Mouse (Mus musculus) midbrain, postnatal 0 days (tissue): Measurements from ENCODE around the gene Olfr1497. TPM values are rescaled to one million over a fixed set of nuclear protein-coding genes. Genes with fewer than 3 reads are reported as not detected.
"Not testable (repeated sequence)": the region's sequence is repeated elsewhere in the genome, so short reads cannot be mapped to it uniquely, and the experiment has no call there.

Experiments
- ATAC-seq: fragments of 200-750 bp; cut with Nextera tagmentation; 2 replicates; pipeline ENCODE4 v1.8.0; 2017; ENCODE audit warnings: moderate number of reproducible peaks, mild to moderate bottlenecking, moderate TSS enrichment, moderate library complexity; ENCODE audit not compliant: low FRiP score
- DNase-seq: peaks from one replicate; pipeline ENCODE4 v3.0.0-alpha.2; 2015; ENCODE audit warnings: low spot score
- H3K27ac ChIP-seq: fragments of 300-500 bp; sonication (generic); 2 replicates; pipeline ENCODE4 v1.5.1; 2014; ENCODE audit warnings: low read depth, mild to moderate bottlenecking, low read length, mixed read lengths
- H3K27me3 ChIP-seq: fragments of 300-500 bp; sonication (generic); 2 replicates; pipeline ENCODE4 v1.6.1; 2014; ENCODE audit warnings: low read length, control low read depth, mixed read lengths; ENCODE audit not compliant: insufficient read depth
- H3K36me3 ChIP-seq: fragments of 300-500 bp; sonication (generic); 2 replicates; pipeline ENCODE4 v1.6.1; 2014; ENCODE audit warnings: low read length, control low read depth, mixed read lengths; ENCODE audit not compliant: insufficient read depth
- H3K4me1 ChIP-seq: fragments of 300-500 bp; sonication (generic); 2 replicates; pipeline ENCODE4 v1.6.1; 2014; ENCODE audit warnings: mild to moderate bottlenecking, control low read depth, antibody characterized with exemption, low read length, mixed read lengths; ENCODE audit not compliant: insufficient read depth
- H3K4me2 ChIP-seq: fragments of 300-500 bp; sonication (generic); 2 replicates; pipeline ENCODE4 v1.6.1; 2014; ENCODE audit warnings: low read depth, mild to moderate bottlenecking, low read length, mixed read lengths; ENCODE audit not compliant: poor library complexity, severe bottlenecking
- H3K4me3 ChIP-seq: fragments of 300-500 bp; sonication (generic); 2 replicates; pipeline ENCODE4 v1.5.1; 2014; ENCODE audit warnings: low read depth, mild to moderate bottlenecking, low read length, moderate library complexity
- H3K9ac ChIP-seq: fragments of 300-500 bp; sonication (generic); replicated peaks from 2 replicates; pipeline ENCODE4 v1.6.1; 2014; ENCODE audit warnings: mild to moderate bottlenecking, low read length, moderate library complexity, mixed read lengths; ENCODE audit not compliant: poor library complexity, severe bottlenecking
- H3K9me3 ChIP-seq: fragments of 300-500 bp; sonication (generic); 2 replicates; pipeline ENCODE4 v1.6.1; 2016; ENCODE audit warnings: low read length, control low read depth
- CTCF ChIP-seq: IDR thresholded peaks from 2 replicates; pipeline ENCODE4 v1.5.1; 2016; ENCODE audit warnings: antibody characterized with exemption, mild to moderate bottlenecking
- WGBS: fragments of 180-500 bp; shearing (Covaris S2); extraction: QIAGEN DNeasy Blood & Tissue Kit; methylation state at CpG from one replicate; pipeline ENCODE4 v1.1.7; 2014; 5-methylcytosine and 5-hydroxymethylcytosine counted together
- polyA plus RNA-seq: library from polyadenylated mRNA; unstranded; fragments of >200 nt; fragmentation: Nextera tagmentation; extraction: Ambion mirVana; gene quantifications from 2 replicates; pipeline ENCODE4 v1.2.1, GENCODE M21; 2015
- total RNA-seq: library from RNA; depleted of rRNA; stranded (reverse); fragments of >200 nt; gene quantifications from 2 replicates; pipeline ENCODE4 v1.2.3, GENCODE M21; 2014; rRNA removed

The Olfr1497 gene
- total and polyA plus RNA-seq, 2 experiments from 2014 or later: not detected

DNA sequence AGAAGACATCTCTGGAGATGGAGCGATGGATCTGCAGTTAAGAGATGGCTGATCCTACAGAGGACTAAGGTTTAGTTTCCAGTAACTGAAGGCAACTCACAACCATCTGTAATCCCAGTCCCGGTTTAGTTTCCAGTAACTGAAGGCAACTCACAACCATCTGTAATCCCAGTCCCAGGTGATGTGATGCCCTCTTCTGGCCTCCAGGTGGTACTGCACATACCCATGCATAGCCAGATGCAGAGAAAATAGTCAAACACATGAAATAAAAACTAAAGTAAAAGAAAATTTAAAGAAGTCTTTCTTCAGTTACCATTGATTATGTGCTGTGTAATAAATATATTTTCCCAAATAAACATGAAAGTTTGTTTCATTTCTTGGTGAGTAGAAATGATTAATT is 14.8 kb upstream of the Olfr1497 start:
- no peak for ATAC-seq
- Histone ChIP-seq H3K9me3 (no peaks in the 10 kb centered on the region), H3K4me3 (no peak overlapping the region), H3K4me2 (no peak overlapping the region), H3K4me1 (no peaks in the 10 kb centered on the region), H3K9ac (no peak overlapping the region), H3K27ac (no peak overlapping the region), H3K36me3 (no peaks in the 10 kb centered on the region), H3K27me3 (no peaks in the 10 kb centered on the region)
- 65% methylated on average over 2 of the region's 2 CpGs for WGBS
- TF ChIP-seq CTCF: no peak
- no peak for DNase-seq

DNA sequence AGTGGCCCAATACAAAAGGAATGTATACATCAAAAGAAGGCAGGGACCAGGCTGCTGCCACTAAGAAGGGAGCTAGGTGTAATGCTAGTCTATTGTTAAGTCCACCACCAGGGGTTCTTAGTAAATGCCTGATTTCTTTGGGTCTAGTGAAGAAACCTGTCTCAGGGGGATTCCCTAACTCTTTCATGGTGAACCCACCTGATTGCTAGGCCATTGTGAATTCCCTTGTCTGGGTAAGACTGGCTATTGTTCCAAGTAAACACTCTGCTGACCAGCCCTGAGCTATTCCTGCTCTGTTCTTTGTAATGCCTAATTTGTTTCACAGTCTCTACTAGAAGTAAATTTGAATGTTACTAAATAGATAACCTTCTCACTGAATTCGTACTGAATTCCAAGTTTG is 7.5 kb upstream of the Olfr1497 start:
- not testable (repeated sequence) for ATAC-seq, H3K4me2 ChIP-seq, DNase-seq

DNA sequence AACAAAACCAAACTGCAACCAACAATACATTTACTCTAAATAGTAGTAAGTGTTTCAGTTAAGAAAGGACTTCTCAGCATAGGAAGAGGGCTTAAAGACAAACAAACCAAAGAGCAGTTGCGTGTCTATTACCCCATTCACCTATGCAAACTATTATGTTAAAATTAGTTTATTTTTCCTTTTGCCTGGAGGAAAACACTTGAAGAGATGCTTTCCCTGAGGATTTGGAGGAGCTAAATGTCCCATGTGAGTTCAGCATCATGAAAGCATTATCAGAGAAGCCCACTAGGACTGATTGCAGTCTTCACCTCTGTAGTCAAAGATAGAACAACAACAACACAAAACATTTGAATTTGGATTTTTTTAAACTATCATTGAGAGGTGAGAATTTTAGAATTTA is 20.4 kb downstream of the Olfr1497 start, which contains the start of gene Olfr1496:
Gene Olfr1496 (plus strand): TSS at position 301 of the 400 bp plus-strand sequence.
- TF ChIP-seq CTCF: no peak
- Histone ChIP-seq H3K27ac (no peak within 1 kb of the TSS), H3K4me3 (no peak within 1 kb of the TSS), H3K9ac (no peak within 1 kb of the TSS), H3K36me3 (no peaks in the 10 kb centered on the region), H3K27me3 (no peaks in the 10 kb centered on the region), H3K4me2 (no peak within 1 kb of the TSS), H3K9me3 (no peaks in the 10 kb centered on the region), H3K4me1 (no peaks in the 10 kb centered on the region)
- DNase-seq (no peak), ATAC-seq (no peak)
- WGBS: 95% methylated on average over 1 of the region's 1 CpGs

More for the DNA sequence above, 7.5 kb upstream of the Olfr1497 start:
- H3K36me3 ChIP-seq, H3K4me3 ChIP-seq, H3K27me3 ChIP-seq, H3K27ac ChIP-seq, H3K9me3 ChIP-seq, H3K4me1 ChIP-seq, H3K9ac ChIP-seq: not testable (repeated sequence)
- WGBS: 67% methylated on average over 1 of the region's 1 CpGs

DNA sequence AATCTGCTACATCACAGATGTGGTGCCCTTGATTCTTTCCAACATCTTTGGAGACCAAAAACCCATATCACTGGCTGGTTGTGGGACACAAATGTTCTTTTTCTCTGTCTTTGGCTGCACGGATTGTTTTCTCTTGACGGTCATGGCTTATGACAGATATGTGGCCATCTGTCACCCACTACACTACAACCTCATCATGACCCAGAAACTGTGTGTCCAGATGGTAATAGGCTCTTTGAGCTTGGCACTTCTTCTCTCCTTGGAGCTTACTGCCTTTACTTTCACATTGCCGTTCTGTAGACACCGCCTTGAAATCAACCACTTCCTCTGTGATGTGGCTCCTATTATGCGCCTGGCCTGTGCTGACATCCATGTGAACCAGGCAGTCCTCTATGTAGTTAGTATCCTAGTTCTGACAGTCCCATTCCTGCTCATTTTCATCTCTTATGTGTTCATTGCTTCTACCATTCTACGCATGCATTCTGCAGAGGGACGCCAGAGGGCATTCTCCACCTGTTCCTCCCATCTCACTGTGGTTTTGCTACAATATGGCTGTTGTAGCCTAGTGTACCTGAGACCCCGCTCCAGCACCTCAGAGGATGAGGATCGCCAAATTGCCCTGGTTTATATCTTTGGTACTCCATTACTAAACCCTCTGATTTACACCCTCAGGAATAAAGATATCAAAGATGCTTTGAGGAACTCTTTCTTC is 29.3 kb downstream of the Olfr1497 start:
- Histone ChIP-seq H3K27me3 (no peaks in the 10 kb centered on the region), H3K4me3 (no peak overlapping the region), H3K36me3 (no peaks in the 10 kb centered on the region), H3K4me2 (no peak overlapping the region), H3K4me1 (no peaks in the 10 kb centered on the region), H3K9me3 (no peaks in the 10 kb centered on the region), H3K9ac (no peak overlapping the region), H3K27ac (no peak overlapping the region)
- WGBS: 90% methylated on average over 9 of the region's 9 CpGs
- TF ChIP-seq CTCF: no peak
- ATAC-seq (no peak), DNase-seq (no peak)

- no peak for TF ChIP-seq CTCF
- ATAC-seq (no peak), DNase-seq (no peak)
- no peaks in the 10 kb centered on the region for H3K9me3 ChIP-seq
- WGBS: 88% methylated on average over 3 of the region's 3 CpGs
- no peaks in the 10 kb centered on the region for H3K27me3 ChIP-seq
- no peaks in the 10 kb centered on the region for H3K36me3 ChIP-seq
- no peak within 1 kb of the TSS for H3K9ac ChIP-seq
- H3K4me1 ChIP-seq: no peaks in the 10 kb centered on the region
- no peak within 1 kb of the TSS for H3K27ac ChIP-seq
- no peak within 1 kb of the TSS for H3K4me2 ChIP-seq
- no peak within 1 kb of the TSS for H3K4me3 ChIP-seq
Measured at GRCm38 (mm10) chr19:13764306-13764705, 33.7 kb downstream of the Olfr1497 start, which contains the start of gene Olfr1495. TSS of gene Olfr1495 (plus strand) at chr19:13764606.

DNA sequence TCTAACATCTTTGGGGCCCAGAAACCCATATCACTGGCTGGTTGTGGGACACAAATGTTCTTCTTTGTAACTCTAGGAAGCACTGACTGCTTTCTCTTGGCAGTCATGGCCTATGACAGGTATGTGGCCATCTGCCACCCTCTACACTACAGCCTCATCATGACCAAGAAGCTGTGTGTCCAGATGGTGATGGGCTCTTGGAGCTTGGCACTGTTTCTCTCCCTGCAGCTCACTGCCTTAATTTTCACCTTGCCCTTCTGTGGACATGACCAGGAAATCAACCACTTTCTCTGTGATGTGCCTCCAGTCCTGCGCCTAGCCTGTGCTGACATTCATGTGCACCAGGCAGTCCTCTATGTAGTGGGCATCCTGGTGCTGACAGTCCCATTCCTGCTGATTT is 48.6 kb downstream of the Olfr1497 start:
- Histone ChIP-seq H3K4me2 (no peak overlapping the region), H3K4me1 (no peaks in the 10 kb centered on the region), H3K27ac (no peak overlapping the region), H3K9ac (no peak overlapping the region), H3K4me3 (no peak overlapping the region), H3K36me3 (no peaks in the 10 kb centered on the region), H3K9me3 (no peaks in the 10 kb centered on the region), H3K27me3 (no peaks in the 10 kb centered on the region)
- no peak for TF ChIP-seq CTCF
- DNase-seq: peak; percentile 2
- ATAC-seq: no peak
- WGBS: 93% methylated on average over 1 of the region's 1 CpGs

Other genes with a start within 250 kb of the Olfr1497 start
- gene Olfr1484, start 214.7 kb downstream of the Olfr1497 start, total RNA-seq: not detected in 2 replicates
- not detected in 2 replicates for gene Olfr1484, start 214.7 kb downstream of the Olfr1497 start, polyA plus RNA-seq
- not detected in 2 replicates for gene Olfr1487, start 180.8 kb downstream of the Olfr1497 start, total RNA-seq
- not detected in 2 replicates for gene Olfr1487, start 180.8 kb downstream of the Olfr1497 start, polyA plus RNA-seq
- not detected in 2 replicates for gene Olfr1489, start 166.6 kb downstream of the Olfr1497 start, total RNA-seq
- not detected in 2 replicates for gene Olfr1489, start 166.6 kb downstream of the Olfr1497 start, polyA plus RNA-seq
- not detected in 2 replicates for gene Olfr1490, start 147.1 kb downstream of the Olfr1497 start, total RNA-seq
- gene Olfr1490, start 147.1 kb downstream of the Olfr1497 start, polyA plus RNA-seq: not detected in 2 replicates
- not detected in 2 replicates for gene Olfr1491, start 100.9 kb downstream of the Olfr1497 start, total RNA-seq
- gene Olfr1491, start 100.9 kb downstream of the Olfr1497 start, polyA plus RNA-seq: not detected in 2 replicates
- not detected in 2 replicates for gene Olfr1493-ps1, start 74.9 kb downstream of the Olfr1497 start, total RNA-seq
- gene Olfr1493-ps1, start 74.9 kb downstream of the Olfr1497 start, polyA plus RNA-seq: not detected in 2 replicates
- gene Olfr1494, start 58.5 kb downstream of the Olfr1497 start, total RNA-seq: not detected in 2 replicates
- gene Olfr1494, start 58.5 kb downstream of the Olfr1497 start, polyA plus RNA-seq: not detected in 2 replicates
- not detected in 2 replicates for gene Olfr1495, start 33.6 kb downstream of the Olfr1497 start, total RNA-seq
- not detected in 2 replicates for gene Olfr1495, start 33.6 kb downstream of the Olfr1497 start, polyA plus RNA-seq
- gene Olfr1496, start 20.3 kb downstream of the Olfr1497 start, total RNA-seq: not detected in 2 replicates
- not detected in 2 replicates for gene Olfr1496, start 20.3 kb downstream of the Olfr1497 start, polyA plus RNA-seq
- not detected in 2 replicates for gene Olfr1499, start 21.2 kb upstream of the Olfr1497 start, total RNA-seq
- gene Olfr1499, start 21.2 kb upstream of the Olfr1497 start, polyA plus RNA-seq: not detected in 2 replicates
- gene Olfr1500, start 32.3 kb upstream of the Olfr1497 start, total RNA-seq: not detected in 2 replicates
- not detected in 2 replicates for gene Olfr1500, start 32.3 kb upstream of the Olfr1497 start, polyA plus RNA-seq
- 0.44 TPM in 1 of 2 replicates, not detected in the other for gene Olfr1501, start 52.5 kb upstream of the Olfr1497 start, total RNA-seq
- gene Olfr1501, start 52.5 kb upstream of the Olfr1497 start, polyA plus RNA-seq: not detected in 2 replicates
- gene Olfr1502, start 63.6 kb upstream of the Olfr1497 start, total RNA-seq: not detected in 2 replicates
- not detected in 2 replicates for gene Olfr1502, start 63.6 kb upstream of the Olfr1497 start, polyA plus RNA-seq
- not detected in 2 replicates for gene Olfr1504, start 99.7 kb upstream of the Olfr1497 start, total RNA-seq
- not detected in 2 replicates for gene Olfr1504, start 99.7 kb upstream of the Olfr1497 start, polyA plus RNA-seq
- gene Olfr1505, start 115.3 kb upstream of the Olfr1497 start, total RNA-seq: not detected in 2 replicates
- not detected in 2 replicates for gene Olfr1505, start 115.3 kb upstream of the Olfr1497 start, polyA plus RNA-seq